Mouse (Mus musculus): ENCODE data around the gene Pef1.

Pef1 gene

GRCm38 (mm10) chr4:130138441-130139213, 36.3 kb downstream of the Pef1 start:
- peak; percentile 59 to 64 for DNase-seq (ENCODE audit: low spot score in 2 of 2)

GRCm38 (mm10) chr4:130139214-130139492, 36.8 kb downstream of the Pef1 start, which contains the start of gene Hcrtr1:
Gene Hcrtr1, minus strand, starts transcription at chr4:130139359.
- no peak for DNase-seq (ENCODE audit: low spot score in 2 of 2)

DNA sequence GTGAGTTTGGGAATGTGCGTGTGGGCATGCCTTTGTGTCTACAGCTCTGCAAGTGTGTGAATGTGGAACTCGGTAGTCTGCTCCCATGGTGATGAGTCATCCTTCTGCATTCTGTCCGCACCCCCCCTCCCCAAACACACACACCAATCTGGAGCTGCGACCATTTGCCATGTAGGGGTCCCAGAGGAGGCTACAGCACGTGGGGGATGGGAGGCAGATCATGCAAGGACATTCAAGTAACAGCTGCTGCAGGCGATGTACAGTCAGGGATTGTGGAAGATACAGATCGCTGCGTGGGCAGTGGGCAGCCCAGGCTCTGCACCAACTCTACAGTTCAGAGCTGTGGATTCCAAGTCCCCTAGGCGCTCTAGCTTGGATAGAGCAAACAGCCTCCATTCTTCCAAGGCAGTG, 38.6 kb downstream of the Pef1 start:
- peak; percentile 65 to 77 for DNase-seq (ENCODE audit: low spot score in 2 of 2)

- no peak for DNase-seq (ENCODE audit: low spot score in 2 of 2)
Observed at GRCm38 (mm10) chr4:130141786-130142185, 39.4 kb downstream of the Pef1 start.

GRCm38 (mm10) chr4:130148405-130148804, 46.0 kb downstream of the Pef1 start:
- DNase-seq (ENCODE audit: low spot score in 2 of 2), result no peak

GRCm38 (mm10) chr4:130154250-130154649, 51.9 kb downstream of the Pef1 start:
- no peak for DNase-seq (ENCODE audit: low spot score in 2 of 2)

DNA sequence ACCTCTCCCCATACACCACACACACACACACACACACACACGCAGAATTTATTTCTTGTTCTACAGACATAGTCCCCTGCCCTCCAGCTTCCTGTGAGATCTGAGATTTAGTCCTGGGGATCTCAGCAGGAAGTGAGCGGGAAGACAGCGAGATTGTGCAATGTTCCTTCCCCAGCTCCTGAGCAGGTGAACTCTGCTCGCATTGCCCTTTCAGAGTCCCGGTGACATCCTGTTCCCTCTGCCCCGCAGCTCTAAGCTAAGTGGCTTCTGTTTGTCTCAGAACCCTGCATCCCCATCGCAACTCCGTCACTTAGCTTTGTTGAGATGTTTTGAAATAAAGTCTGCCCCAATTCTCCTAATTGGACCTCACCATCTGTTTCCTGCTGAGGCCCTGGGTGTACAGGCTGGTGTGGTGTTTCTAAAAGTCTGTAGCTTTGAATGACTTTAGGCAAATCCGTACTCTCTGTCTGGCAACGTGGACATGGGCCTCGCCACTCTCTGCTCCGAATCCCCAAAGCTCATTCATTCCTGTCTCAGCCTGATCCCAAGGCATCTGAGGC, 54.5 kb downstream of the Pef1 start:
- DNase-seq (ENCODE audit: low spot score in 2 of 2), result no peak

- DNase-seq (ENCODE audit: low spot score in 2 of 2), result no peak
Observed at GRCm38 (mm10) chr4:130161349-130161748, 59.0 kb downstream of the Pef1 start.

DNA sequence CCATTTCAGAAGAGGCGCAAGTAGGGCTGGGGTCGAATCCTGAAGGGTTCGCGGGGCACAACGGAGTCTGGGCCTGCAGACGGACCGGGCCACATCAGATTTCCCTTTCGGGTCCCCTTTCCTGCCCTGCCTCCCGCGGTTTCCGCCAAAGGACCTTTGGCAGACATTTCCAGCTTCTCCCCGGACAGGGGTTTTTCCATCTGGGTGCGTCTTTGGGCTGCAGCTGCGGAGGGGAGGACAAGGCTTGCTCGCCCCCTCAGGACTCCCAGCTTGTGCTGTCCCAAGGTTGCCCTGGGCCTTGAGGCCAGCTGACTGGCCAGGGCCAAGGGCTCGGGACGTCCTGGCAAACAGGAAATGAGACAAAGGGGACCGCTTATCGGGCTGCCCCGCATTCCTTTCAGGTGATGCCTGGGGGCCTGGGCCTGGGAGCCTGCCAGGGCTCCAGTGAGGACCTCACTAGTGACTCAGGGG, 61.1 kb downstream of the Pef1 start:
- DNase-seq (ENCODE audit: low spot score in 2 of 2), result no peak

- DNase-seq (ENCODE audit: low spot score in 2 of 2), result no peak
Observed at GRCm38 (mm10) chr4:130164121-130164520, 61.8 kb downstream of the Pef1 start.

GRCm38 (mm10) chr4:130166061-130166460, 63.7 kb downstream of the Pef1 start:
- DNase-seq (ENCODE audit: low spot score in 2 of 2), result no peak

- DNase-seq (ENCODE audit: low spot score in 2 of 2), result no peak
Observed at GRCm38 (mm10) chr4:130166592-130166991, 64.2 kb downstream of the Pef1 start.

DNA sequence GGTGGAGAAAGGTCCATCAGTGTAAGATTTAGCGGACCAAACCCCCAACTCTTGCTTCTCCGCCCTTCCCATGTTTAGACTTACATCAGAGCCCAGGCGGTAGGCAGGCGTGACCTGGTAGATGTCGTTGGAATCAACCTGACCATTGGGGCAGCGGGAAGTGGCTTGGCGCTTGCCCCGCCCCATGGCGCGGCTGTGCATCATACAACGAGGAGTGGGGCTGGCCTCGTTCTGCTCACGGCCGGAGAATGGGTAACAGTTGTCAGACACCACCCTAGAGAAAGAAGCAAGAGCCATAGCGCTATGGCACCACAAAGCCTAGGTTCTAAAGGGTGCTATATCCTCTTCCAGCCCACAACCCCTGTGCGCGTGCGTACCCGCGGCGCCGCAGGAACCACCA, 65.0 kb downstream of the Pef1 start:
- DNase-seq (ENCODE audit: low spot score in 2 of 2), result no peak

DNA sequence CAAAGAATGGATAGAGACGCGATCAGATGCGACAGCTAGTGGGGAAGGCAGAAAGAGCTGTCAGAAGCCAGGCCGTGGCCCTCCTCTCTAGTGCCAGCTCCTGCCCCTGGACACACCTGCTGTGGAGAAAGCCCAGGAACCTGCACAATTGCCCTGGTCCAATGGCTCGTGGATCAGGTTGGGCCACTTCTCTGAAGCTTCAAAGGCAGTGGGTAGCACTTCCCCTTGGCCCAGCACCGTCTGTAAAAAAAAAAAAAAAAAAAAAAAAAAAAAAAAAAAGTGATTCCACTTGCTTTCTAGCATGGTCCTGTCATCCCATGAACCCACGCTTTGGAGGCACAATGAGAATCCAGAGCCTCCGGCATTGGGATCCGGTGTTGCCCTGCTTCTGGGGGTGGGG, 65.5 kb downstream of the Pef1 start:
- no peak for DNase-seq (ENCODE audit: low spot score in 2 of 2)

DNA sequence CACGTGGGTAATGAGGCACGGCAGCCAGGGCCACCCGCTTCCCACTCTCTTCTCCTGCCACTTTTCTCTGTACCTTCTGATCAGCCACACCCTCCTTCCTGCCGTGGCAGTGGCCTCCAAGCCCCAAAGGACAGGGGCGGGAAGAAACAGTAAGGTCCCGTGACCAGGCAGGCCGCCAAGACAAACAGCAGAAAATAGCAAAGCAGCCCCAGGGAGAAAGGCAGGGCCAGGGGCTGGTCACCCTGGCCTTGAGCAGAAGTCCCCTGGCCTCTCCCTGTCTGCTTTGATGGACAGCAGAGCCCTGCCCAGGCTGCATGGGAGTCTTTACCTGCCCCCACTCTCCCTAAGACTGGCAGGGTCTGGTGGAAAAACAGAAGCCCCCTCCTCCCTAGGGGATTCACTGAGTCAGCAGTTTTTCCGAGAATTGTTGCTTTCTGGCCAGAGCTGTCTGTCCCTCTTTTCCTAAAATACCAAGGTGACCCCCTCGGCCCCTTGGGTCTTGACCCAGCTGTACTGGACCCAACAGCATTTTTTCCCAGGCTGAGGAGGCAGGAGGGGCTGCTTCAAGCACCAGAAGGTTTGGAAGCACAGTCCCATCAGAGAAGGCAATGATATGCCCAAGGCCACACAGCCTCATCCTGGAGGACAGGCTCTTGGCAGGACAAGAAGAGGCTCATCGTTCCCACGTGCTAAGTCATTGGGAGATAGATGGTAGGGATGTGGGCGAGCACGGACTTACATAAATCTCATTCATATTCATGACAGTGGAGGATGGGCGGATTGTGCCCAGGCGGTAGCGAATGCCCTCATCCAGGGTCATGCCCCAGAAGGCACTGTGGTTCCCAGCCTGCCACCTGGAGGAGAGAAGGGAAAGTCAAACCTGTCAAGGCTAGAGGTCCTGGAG, 66.2 kb downstream of the Pef1 start:
- DNase-seq (ENCODE audit: low spot score in 2 of 2), result peak in 1 of 2 experiments; percentile 15

GRCm38 (mm10) chr4:130169411-130169971, 67.1 kb downstream of the Pef1 start:
- no peak for DNase-seq (ENCODE audit: low spot score in 2 of 2)

- DNase-seq (ENCODE audit: low spot score in 2 of 2), result no peak
Observed at GRCm38 (mm10) chr4:130170362-130170761, 68.0 kb downstream of the Pef1 start.

GRCm38 (mm10) chr4:130171951-130172765, 69.8 kb downstream of the Pef1 start:
- DNase-seq (ENCODE audit: low spot score in 2 of 2), result no peak

DNA sequence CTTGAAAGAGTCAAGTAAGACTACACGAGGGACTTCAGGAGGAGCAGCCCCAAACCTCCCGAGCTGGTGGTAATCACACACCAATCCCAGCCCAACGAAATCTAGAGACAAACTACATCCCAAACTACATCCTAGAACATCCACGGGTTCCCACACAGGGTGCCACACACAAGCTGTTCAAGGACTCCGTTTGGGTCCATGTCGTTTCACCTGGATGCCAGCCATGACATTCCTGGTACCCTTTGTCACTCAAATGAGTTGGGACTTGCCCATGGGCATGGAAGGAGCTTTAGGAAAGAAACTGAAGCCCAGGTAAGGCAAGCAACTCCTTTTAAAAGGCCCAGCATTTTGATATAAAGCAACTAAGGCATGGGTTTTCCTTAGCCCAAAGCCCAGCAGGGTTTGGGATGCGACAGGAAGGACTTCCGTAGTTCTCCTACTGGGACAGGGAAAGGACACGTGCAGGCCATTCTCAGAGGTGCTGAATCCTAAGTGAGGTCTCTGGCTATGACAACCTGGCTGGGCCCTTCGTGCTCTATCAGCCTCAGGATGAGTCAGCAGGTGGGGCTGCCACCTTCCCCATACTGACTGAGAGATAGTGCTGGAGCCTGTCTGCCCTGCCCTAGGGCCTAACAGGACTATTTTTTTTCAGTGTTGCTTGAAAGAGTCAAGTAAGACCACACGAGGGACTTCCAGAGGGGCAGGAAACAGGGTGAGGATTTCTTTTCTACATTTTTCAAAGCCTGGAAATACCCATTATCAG, 70.9 kb downstream of the Pef1 start:
- no peak for DNase-seq (ENCODE audit: low spot score in 2 of 2)

DNA sequence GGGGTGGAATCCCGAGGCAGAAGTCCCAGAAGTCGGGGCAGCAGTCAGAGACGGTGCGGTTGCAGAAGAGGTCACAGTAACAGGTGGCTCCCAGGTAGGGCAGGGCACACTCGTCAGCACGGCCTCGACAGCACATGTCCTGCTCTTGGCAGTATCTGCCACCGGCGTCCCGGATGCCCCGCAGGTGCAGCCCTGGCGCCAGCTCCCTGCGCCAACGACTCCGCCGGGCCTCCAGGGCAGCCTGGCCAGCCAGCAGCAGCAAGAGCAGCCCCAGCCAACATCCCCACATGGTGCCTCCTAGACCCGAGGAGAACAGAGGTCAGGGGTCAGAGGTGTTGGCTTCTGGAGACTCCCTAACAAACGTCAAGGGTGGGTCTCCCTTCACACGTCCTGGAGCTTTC, 71.6 kb downstream of the Pef1 start:
- no peak for DNase-seq (ENCODE audit: low spot score in 2 of 2)

Measured in right cerebral cortex, adult 2 months (tissue).